Mouse (Mus musculus) ES-CJ7 (cell line): ENCODE data around the gene Ddx56.

ENCODE experiments used
- DNase-seq: peaks from one replicate; pipeline ENCODE4 v3.0.0; 2011; ENCODE audit warnings: low read depth, low spot score

Gene Ddx56

DNA sequence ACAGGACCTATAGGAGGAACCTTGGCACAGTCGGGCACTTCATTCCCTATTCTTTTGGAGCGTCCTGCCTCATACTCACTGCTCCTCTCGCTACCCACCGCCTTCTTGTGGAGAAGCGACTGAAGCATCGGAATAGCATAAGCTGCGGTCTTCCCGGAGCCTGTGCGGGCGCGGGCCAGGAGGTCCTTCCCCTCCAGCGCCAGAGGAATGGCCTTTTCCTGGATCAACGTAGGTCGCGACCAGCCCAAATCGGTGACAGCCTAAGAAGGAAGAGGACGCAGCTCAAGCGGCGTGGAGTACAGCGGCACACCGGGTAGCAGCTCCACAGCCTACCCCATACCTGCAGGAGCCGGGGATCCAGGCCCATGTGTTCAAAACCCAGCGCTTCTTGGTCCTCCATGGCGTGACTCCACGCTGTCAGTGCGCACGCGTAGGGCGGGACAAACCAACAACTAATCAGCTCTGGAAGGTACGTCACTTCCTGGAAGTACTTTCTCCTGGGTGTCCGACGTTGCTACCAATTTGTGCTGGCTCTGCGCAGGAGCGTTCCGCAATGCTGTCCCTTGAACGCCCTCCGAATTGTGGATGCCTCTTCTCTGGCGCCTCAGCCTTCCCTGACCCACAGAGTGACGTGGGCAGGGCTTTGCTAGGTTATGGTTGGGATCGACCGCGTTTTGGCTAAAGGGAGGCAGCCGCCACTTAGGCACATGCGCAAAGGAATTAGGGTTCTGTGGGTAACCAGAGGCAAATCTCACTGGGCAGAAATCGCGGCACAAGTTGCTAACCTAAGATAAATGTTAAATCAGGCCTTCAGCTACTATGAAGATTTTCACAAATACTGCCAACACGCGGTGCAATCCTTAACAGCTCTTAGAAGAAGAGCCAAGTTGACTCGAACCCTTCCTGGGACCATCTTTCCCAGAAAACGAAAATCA is at the start of gene Ddx56:
Gene Ddx56, minus strand, starts transcription at position 453 of the 935 bp plus-strand sequence.
- peak; percentile 99 for DNase-seq

DNA sequence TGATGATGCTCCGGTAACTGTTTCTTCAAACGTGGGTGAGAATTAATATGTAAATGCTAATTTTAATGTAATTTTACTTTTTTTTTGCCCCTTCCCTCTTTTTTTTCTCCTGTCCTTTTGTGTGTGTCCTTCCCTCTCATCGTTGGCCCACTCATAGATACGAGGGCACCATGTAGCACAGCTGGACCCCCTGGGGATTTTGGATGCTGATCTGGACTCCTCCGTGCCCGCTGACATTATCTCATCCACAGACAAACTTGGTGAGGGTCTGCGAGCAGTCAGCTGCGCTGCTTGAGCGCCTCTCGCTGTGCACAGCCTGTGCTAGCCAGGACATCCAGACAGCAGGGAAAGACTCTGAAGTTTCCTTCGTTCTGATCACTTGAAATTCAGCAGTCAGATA is 49.2 kb upstream of the Ddx56 start:
- no peak for DNase-seq

DNA sequence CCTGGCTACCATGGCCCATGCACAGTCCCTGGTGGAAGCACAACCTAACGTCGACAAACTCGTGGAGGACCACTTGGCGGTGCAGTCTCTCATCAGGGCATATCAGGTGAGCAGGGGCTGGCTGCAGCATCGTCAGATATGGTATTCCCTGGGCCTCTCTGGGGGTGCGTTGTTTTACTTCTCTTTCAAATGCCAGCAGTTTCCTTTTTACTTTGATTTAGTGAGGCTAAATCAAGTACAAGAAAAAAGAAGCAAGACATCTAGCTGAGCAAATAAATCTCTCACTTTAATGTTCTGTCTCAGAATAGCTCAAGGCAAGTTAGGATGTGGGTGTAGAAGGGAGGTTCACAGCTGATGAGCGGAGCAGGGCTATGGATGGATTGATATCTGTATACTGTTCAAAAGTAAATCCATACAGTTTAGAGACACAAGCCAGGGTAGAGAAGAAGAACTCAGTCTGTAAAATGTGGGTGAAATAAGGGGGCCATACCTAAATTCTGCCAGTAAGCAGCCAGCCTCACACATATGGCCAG is 46.4 kb upstream of the Ddx56 start:
- DNase-seq = no peak

DNA sequence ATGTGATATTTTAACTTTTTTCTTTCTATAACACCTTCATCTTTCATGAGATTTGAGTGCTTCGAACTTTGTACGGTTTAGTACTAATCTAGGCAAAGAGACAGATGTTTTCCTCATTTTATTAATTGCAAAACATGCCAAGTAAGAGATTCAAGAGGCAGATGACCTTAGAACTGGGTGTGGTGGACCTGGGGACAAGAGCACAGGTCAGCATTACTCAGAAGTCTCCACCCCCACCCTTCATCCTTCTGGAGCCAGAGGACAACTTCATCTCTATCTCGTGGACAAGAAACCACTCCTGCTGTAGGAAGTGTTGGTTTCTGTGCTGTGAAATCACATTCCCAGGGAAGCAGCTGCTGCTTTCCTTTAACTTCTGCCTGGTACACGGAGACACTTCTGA is 40.6 kb upstream of the Ddx56 start:
- DNase-seq = no peak

DNA sequence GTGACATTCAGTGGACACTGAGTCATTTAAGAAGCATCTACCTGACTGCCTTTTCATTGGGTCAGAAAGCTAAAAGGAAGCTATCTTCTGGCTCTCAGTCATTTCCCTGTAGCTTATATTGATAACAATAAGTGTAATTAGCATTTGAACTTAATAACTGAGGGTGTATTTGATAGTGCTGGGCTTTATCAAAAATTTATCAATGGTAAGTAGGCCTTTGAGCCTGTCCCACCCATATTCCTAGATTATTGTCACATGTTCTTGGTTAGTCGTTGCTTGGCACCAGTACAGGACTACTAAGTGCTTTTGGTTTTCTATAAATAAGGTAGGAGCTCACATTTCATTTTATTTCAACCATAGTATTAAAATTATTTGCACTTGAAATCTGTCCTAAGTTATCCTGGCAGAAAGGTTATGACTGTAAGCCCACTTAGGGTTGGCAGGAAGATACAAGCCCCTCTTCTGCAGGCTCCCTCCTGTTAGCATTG is 38.4 kb upstream of the Ddx56 start:
- no peak for DNase-seq

DNA sequence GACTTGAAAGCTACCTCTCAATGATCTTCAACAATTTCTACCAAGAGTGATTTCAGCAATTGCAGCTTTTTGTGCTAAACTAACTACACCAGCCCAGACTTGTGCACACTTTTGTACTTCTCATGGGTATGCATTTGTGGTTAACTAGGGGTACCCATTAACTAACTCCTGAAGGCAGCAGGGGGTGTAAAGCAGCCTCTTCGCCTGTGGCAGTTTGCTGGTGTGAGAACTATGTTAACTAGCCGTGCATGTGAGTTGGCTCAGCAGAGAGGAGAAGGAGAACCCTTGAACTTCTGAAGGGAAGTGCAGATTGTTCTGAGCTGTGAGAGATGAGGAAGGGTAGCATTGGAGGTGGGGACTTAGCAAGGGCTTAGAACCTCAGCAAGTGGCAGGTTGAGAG is 35.2 kb upstream of the Ddx56 start:
- DNase-seq = no peak

DNA sequence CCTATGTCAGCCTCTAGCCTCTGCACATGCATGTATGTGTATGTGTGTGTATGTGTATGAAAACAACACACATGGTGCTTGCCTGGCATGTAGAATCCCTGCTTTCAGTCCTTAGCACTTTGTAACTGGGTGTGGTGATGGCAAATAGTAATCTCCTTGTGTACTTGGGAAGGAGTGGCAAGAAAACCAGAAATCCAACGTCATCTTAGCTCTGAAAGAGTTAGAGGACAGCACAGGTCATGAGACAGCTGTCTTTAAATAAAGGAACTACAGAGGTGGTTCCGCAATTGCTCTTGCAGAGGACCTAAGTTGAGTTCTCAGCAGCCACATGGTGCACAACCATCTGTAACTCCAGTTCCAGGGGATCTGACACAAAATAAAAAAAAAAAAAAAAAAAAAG is 31.9 kb upstream of the Ddx56 start:
- no peak for DNase-seq

DNA sequence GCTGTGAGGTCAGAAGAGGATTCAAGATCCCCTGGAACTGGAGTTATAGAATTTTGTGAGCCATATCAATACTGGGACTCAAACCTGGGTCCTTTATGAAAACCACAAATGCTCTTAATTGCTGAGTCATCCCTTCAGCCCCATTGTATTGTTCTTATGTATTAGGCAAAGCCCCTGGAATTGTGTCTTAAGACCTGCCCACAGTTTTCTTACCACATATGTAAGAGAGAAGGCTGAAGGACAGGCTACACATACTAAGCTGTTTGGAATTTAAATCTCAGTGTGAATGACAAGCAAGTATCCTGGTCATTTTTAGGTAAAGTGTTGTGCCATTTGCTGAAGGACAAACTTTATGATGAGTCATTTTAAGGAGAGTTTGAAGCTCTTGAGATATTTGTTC is 28.5 kb upstream of the Ddx56 start:
- no peak for DNase-seq

DNA sequence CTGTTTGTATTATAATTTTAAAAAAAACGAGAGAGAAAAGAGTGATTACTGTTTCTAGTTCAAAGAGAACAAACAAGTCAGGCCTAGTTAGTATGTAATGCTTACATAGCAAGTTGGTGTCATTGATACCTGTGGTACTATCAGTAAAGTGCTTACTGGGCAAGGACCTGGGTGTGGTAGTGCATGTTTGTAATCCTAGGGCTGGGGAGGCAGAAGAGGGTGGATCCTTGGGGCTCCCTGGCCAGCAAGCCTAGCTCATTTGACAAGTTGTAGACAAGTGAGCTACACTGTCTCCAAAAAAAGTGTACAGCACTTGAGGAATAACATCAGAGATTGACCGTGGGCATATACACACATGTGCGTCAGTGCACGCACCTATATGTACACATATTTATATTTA is 27.1 kb upstream of the Ddx56 start:
- no peak for DNase-seq

DNA sequence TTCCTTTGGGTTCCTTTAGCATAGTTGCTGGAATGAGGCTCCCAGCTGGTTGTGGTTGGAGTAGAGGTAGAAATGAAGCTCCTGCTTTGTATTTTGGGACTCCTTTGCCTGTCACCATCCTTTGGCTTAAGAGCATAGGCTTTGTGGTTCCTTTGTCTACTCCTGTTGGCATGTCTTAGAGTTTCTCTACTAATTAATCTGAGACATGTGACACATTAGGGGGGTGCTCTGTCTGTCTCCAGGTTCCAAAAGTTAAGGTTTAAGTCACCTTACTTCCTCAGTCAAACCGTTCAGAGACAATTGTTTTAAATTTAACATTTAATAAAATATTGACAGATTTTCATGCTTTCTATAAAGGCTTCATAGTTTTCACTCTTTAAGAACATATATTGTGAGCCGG is 26.0 kb upstream of the Ddx56 start:
- DNase-seq = no peak

DNA sequence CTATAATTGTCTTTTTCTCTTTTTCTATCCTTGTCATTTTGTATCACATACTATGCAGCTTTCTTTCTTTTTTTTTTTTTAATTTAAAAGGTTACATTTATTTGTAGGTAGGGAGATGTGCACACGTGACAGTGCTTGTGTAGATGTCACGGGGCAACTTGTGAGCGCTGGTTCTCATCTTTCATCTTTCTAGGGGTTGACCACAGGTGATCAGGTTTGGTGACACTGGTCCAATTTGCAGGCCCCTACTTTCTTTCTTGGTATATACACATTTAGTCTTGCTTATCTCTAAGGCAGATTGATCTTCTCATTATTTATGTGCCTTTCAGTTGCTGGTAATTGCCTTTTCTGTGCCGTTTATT is 25.4 kb upstream of the Ddx56 start:
- no peak for DNase-seq

DNA sequence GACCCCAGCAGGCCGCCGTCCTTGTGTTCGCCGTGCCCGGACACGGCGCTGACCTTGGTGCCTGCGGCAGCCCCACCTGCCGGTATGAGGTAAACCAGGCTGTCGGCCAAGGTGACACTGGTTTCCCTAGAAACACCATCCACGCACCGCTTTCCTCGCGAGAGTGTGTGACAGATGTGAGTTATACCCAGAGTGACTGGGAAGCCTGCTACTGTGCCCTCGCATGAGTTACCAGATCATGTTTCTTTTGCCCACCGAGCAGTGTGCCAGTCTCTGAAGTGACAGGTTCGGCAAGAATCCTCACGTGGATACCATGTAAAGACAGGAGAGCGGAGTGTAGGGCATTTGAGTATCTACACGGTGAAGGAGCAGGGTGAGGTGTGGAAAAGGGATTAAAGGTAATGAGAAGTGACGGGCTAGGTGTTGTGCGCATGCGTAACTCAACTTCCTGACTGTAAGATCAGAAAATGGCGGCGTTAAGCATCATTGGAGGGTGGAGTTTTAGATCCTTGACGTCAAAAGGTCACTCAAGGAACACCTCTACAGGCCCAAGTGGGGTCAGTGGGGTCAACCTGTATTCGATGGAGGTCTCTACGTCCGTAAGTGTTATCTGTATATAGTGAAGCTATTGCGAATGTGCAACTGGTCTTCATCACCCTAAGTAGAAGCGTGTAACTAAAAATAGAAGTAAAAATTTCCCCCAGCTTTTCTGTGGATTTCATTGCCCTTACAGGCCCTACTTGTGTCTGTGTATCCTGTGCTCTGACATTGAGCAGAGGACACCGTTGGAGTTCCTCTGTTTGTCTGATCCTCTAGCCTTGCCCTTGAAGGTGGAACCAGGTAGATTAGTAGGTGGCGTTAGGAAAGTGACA is 24.8 kb upstream of the Ddx56 start:
- DNase-seq = peak; percentile 96

DNA sequence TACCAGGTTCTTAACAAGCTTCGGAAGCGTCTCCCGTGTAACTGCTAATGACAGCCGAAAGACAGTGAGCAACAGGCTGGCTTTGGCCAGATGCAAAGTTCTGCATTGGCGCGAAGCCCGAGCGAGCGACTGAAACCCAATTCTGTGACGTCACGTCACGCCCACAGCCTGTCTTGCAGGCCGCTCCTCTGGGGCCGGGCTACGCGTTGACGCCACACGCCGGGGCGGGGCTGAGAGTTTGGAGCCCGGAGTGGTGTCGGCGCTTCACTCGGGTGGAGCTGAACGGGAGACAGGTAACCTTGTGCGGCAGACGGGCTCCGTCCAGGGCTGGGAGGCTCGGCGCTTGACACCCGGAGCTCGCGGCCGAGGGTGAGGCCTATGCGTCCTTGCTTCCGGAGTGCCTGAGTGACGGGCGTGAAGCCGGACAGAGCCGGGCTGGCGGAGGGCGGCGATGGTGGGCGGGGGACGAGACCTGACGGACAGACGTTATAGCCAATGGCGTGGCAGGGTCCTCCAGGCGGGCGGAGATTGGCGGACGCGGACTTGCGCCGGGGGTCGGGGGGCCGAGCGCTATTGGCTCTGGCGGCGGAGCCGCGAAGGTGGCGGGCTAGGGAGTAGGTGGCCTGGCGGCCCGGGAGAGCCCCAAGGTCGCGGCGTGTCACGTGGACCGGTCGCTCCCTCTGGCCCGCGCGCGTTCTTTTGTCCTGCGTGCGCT is 24.0 kb upstream of the Ddx56 start, which contains the start of gene Ogdh:
Gene Ogdh, plus strand, starts transcription at position 233 of the 715 bp plus-strand sequence.
- DNase-seq = peak; percentile 97

DNA sequence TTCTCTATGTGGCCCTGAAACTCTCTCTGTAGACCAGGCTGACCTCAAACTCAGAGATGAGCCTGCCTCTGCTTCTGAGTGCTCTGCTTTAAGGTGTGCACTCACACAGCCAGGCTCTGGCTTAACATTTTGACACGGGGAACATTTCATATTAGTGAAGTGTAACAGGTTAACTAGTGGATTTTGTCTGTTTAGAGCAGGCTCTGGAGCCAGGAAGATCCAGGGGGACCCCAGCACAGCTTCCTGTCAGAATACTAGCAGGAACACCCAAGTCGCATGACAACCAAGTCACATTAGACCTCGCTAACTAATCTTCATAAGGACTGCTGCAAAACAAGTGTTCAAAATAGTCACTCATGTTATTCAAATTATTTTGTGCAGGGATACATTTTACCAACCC is 23.3 kb upstream of the Ddx56 start:
- DNase-seq = no peak

DNA sequence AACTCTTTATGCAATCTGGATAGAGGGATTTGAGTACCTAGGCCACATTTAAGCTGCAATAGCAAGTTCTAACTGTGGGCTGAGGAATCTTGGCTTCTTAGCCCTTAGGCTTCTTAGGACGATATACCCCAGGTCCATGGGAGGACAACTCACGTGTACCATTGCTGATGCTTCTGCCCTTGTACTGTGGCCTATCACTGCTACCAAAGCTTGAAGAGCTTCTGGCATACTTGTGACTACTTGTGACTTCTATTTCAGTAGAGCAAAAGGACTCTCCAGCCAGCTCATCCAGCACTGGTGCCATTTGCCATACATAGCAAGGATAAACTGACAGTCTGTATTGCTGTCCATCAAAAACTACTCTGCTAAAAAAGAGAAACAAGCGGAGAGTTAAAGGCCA is 22.6 kb upstream of the Ddx56 start:
- DNase-seq = no peak

DNA sequence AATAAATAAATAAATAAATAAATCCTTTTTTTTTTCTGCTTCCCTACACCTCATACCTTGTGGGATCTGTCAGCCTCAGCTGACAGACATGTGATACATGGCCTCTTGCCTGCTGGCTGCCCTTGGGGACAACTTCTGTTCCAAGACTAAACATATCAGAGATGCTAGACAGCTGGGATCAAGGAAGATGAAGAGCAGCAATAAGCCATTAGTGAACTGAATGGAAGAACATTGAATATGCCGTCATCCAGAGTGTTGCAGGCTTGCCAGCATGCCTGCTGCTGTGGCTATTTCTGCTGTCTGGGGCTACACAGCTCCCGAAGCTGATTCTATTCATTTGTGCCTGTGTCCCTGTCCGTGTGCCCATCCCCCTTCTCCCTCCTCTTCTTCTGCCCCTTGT is 15.4 kb upstream of the Ddx56 start:
- DNase-seq = no peak

DNA sequence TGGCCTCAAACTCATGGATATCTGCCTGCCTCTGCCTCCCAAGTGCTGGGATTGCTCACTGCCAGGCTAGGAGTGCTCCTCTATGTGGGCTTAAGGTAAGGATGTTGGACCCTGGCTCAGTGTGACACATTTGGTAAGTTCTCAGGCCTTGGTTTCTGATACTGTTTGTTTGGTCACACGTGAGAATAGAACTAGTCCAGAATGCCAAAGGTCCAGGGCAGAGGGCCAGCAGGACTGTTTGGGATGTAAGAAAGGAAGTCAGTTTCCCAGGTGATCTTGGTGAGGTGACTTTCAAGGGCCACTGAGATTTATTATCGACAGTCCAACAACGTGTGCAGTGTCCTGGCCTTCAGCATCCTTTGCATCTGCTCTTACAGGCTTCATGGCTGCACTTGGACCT is 8.9 kb upstream of the Ddx56 start:
- DNase-seq = no peak

DNA sequence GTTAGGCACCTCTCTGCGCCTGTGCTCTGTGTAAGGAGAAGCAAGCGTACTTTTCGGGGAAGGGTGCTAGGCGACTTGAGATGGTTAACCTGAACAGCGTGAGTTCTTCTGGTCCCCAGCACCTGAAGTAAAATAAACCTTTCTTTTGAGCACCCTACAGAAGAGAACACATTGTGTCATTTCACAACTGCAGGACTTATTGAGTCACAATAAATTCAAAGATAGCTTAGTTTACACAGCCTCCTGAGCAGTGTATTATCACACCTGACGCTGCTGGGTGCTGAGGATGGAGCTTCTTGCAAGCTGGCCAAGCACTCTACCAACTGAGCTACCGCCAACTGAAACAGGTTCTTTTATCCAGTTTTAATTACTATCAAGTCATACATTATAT is 7.5 kb upstream of the Ddx56 start:
- DNase-seq = no peak

DNA sequence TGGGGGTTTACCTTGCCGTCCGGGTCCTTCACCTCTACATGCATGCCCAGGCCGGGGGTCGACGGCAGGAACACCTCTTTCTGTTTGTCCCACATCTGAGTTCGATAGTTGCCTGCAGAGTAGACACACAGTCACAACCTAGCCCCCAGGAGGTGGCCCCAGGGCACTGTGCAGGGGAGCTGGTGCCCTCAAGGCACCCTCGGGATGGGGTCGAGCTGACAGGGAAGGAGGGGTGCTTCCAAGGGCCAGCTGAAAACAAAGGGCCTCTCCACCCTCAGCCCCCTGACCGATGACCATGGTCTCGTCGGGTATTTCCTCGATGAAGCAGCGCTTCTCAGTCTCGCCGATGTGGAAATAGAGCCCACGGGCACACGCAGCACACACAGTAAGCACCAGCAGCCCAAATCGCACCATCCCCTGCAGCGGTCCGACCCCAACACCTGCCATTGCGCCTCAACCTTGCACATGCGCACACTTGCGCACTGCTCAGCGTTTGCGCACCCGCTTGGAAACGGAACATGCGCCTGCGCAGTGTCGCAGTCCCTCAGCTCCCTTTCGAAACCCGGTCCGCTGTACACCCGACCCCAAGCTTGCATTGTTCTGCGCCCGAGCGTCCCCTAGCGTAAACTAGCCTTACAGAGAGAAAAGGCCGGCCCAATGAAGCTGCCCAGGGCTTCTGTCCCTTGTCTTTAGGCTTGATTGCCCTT is 7.0 kb upstream of the Ddx56 start, which contains the start of gene Tmed4:
Gene Tmed4, minus strand, starts transcription at position 484 of the 707 bp plus-strand sequence.
- peak; percentile 99 for DNase-seq

DNA sequence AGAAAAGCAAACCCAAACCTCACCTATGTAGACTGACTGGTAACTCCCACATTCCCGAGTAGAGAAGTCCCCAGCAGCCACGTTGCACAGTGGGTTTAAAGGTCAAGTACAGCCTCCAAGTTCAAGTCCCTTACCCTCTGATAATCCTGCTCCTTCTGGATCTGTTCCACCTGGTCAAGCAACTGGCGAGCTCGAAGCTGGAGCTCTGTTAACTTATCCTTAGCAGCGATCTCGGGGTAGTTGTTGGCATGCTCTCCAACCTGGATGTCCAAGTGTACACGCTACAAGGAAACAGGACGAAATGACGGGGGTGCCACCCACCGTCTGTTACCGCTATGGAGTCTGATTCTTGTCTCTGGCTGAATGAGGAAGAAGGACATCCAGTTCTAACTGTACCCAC is 6.0 kb upstream of the Ddx56 start:
- DNase-seq = no peak

DNA sequence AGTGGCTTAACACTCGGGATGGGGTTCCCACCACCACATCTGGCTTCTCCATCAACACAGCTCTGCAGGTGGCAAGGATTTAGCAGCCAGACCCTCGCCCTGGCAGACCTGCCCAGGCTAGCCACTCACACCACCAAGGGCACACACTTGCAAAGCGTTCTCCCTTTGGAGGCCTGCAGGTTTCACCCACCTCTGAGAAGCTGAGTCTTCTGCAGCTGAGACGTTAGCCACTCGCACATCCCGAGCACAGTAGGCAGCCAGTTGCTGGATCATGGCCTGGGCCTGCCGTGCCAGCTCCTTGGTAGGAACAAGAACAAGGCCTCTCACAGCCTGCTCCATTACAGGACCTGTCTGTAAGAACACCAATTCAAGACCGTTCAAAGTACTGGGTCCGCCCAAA is 951 bp downstream of the Ddx56 start:
- DNase-seq = no peak
